Mouse (Mus musculus): ENCODE measurements around the gene Atg9a. TPM values are rescaled to one million over a fixed set of nuclear protein-coding genes. Genes with fewer than 3 reads are reported as not detected.

Gene Atg9a
- polyA plus RNA-seq, 1 experiment from 2014 or later = 24.1 TPM

GRCm38 (mm10) chr1:75138448-75138847 lies 53.5 kb downstream of the Atg9a start:
- no peak for ATAC-seq (ENCODE audit: insufficient number of reproducible peaks, insufficient read depth, low FRiP score, low TSS enrichment, low read depth)
- no peak overlapping the region for H3K9ac ChIP-seq (replicated peaks)
- no peaks in the 10 kb centered on the region for H3K27me3 ChIP-seq
- H3K4me2 ChIP-seq = no peak overlapping the region
- peaks cover 9% of the 10 kb centered on the region for H3K4me1 ChIP-seq (replicated peaks)
- WGBS = 90% methylated on average over 2 of the region's 2 CpGs
- no peak overlapping the region for H3K27ac ChIP-seq
- H3K9me3 ChIP-seq = no peaks in the 10 kb centered on the region
- peaks cover 50% of the 10 kb centered on the region for H3K36me3 ChIP-seq
- H3K4me3 ChIP-seq (replicated peaks) = no peak overlapping the region

DNA sequence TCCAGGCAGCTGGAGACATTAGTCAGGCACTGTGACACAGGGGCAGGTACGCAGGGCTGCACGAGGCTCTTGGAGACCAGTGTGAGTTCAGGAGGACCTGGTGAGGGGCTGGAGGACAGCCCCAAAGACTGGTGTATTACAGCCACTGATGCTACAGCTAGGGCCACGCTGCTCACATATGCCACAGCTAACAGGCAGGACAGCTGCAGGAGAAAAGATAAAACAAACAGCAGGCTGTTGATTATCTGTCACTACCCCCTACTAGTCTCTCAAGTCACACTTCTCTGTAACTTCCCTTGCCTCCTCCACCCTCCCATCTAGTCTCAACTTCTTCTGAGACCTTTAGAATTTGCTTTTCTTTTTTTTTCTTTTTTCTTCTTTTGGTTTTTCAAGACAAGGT lies 55.3 kb downstream of the Atg9a start:
- no peak for ATAC-seq (ENCODE audit: insufficient number of reproducible peaks, insufficient read depth, low FRiP score, low TSS enrichment, low read depth)
- WGBS = 52% methylated on average over 3 of the region's 3 CpGs
- no peak overlapping the region for H3K4me3 ChIP-seq (replicated peaks)
- H3K27ac ChIP-seq = no peak overlapping the region
- H3K4me1 ChIP-seq (replicated peaks) = peaks cover 9% of the 10 kb centered on the region
- H3K4me2 ChIP-seq = no peak overlapping the region; the same call in 1 of the 2 replicates
- H3K9ac ChIP-seq (replicated peaks) = no peak overlapping the region
- peaks cover 50% of the 10 kb centered on the region for H3K36me3 ChIP-seq
- H3K27me3 ChIP-seq = no peaks in the 10 kb centered on the region
- no peaks in the 10 kb centered on the region for H3K9me3 ChIP-seq

GRCm38 (mm10) chr1:75136293-75136692 lies 55.7 kb downstream of the Atg9a start:
- Histone ChIP-seq H3K36me3 (peaks cover 50% of the 10 kb centered on the region), H3K4me1 (replicated peaks) (peaks cover 9% of the 10 kb centered on the region), H3K4me3 (replicated peaks) (no peak overlapping the region), H3K27ac (no peak overlapping the region), H3K9ac (replicated peaks) (no peak overlapping the region), H3K9me3 (no peaks in the 10 kb centered on the region), H3K4me2 (no peak overlapping the region; the same call in 1 of the 2 replicates), H3K27me3 (no peaks in the 10 kb centered on the region)
- no peak for ATAC-seq (ENCODE audit: insufficient number of reproducible peaks, insufficient read depth, low FRiP score, low TSS enrichment, low read depth)
- 76% methylated on average over 6 of the region's 6 CpGs for WGBS

GRCm38 (mm10) chr1:75133421-75134207 lies 58.4 kb downstream of the Atg9a start, which contains the start of gene Slc23a3:
Slc23a3 (minus strand) TSS chr1:75133890.
- 69% methylated on average over 12 of the region's 12 CpGs for WGBS
- no peaks in the 10 kb centered on the region for H3K9me3 ChIP-seq
- ATAC-seq (ENCODE audit: insufficient number of reproducible peaks, insufficient read depth, low FRiP score, low TSS enrichment, low read depth) = no peak
- no peak within 1 kb of the TSS for H3K4me2 ChIP-seq
- no peak within 1 kb of the TSS for H3K4me3 ChIP-seq (replicated peaks)
- no peak within 1 kb of the TSS for H3K27ac ChIP-seq
- no peak within 1 kb of the TSS for H3K9ac ChIP-seq (replicated peaks)
- peaks cover 37% of the 10 kb centered on the region for H3K36me3 ChIP-seq
- peaks cover 4% of the 10 kb centered on the region; the same call in 1 of the 2 replicates for H3K27me3 ChIP-seq
- no peaks in the 10 kb centered on the region for H3K4me1 ChIP-seq (replicated peaks)

Small RNA genes lying within 50 kb of the gene (microRNA-seq; reads per million reads assigned to microRNA genes)
- gene Gm27943 = not detected

Other genes with a start within 250 kb of the Atg9a start
- 3.3 and 6.5 TPM in 2 replicates for gene Ihh, start 240.5 kb downstream of the Atg9a start, polyA plus RNA-seq (2016; fragmentation: Nextera tagmentation; extraction: Ambion mirVana)
- gene Nhej1, start 67.0 kb downstream of the Atg9a start, polyA plus RNA-seq (2016; fragmentation: Nextera tagmentation; extraction: Ambion mirVana) = 12.0 and 12.1 TPM in 2 replicates
- gene Slc23a3, start 58.3 kb downstream of the Atg9a start, polyA plus RNA-seq (2016; fragmentation: Nextera tagmentation; extraction: Ambion mirVana) = 0.10 TPM in 1 of 2 replicates, not detected in the other
- gene Cnppd1, start 49.5 kb downstream of the Atg9a start, polyA plus RNA-seq (2016; fragmentation: Nextera tagmentation; extraction: Ambion mirVana) = 40.4 and 41.1 TPM in 2 replicates
- 36.9 and 38.0 TPM in 2 replicates for gene Retreg2, start 49.4 kb downstream of the Atg9a start, polyA plus RNA-seq (2016; fragmentation: Nextera tagmentation; extraction: Ambion mirVana)
- 34.9 and 37.1 TPM in 2 replicates for gene Zfand2b, start 23.6 kb downstream of the Atg9a start, polyA plus RNA-seq (2016; fragmentation: Nextera tagmentation; extraction: Ambion mirVana)
- gene Abcb6, start 11.8 kb downstream of the Atg9a start, polyA plus RNA-seq (2016; fragmentation: Nextera tagmentation; extraction: Ambion mirVana) = 36.3 and 41.1 TPM in 2 replicates
- gene Ankzf1, start within 50 bp of the Atg9a start, polyA plus RNA-seq (2016; fragmentation: Nextera tagmentation; extraction: Ambion mirVana) = 26.6 and 27.8 TPM in 2 replicates
- 19.3 and 20.6 TPM in 2 replicates for gene Glb1l, start 18.6 kb upstream of the Atg9a start, polyA plus RNA-seq (2016; fragmentation: Nextera tagmentation; extraction: Ambion mirVana)
- gene Stk16, start 18.6 kb upstream of the Atg9a start, polyA plus RNA-seq (2016; fragmentation: Nextera tagmentation; extraction: Ambion mirVana) = 131 and 134 TPM in 2 replicates
- gene Tuba4a, start 27.7 kb upstream of the Atg9a start, polyA plus RNA-seq (2016; fragmentation: Nextera tagmentation; extraction: Ambion mirVana) = 14.5 and 15.8 TPM in 2 replicates
- not detected in 2 replicates for gene A630095N17Rik, start 39.9 kb upstream of the Atg9a start, polyA plus RNA-seq (2016; fragmentation: Nextera tagmentation; extraction: Ambion mirVana)
- 40.7 and 42.8 TPM in 2 replicates for gene Dnajb2, start 44.2 kb upstream of the Atg9a start, polyA plus RNA-seq (2016; fragmentation: Nextera tagmentation; extraction: Ambion mirVana)
- 0.20 and 0.35 TPM in 2 replicates for gene Ptprn, start 72.3 kb upstream of the Atg9a start, polyA plus RNA-seq (2016; fragmentation: Nextera tagmentation; extraction: Ambion mirVana)
- gene Resp18, start 86.2 kb upstream of the Atg9a start, polyA plus RNA-seq (2016; fragmentation: Nextera tagmentation; extraction: Ambion mirVana) = 0.83 TPM in 1 of 2 replicates, not detected in the other
- 111 TPM in 2 replicates for gene Dnpep, start 125.8 kb upstream of the Atg9a start, polyA plus RNA-seq (2016; fragmentation: Nextera tagmentation; extraction: Ambion mirVana)
- 23.5 and 25.3 TPM in 2 replicates for gene Des, start 168.1 kb upstream of the Atg9a start, polyA plus RNA-seq (2016; fragmentation: Nextera tagmentation; extraction: Ambion mirVana)
- gene Speg, start 183.1 kb upstream of the Atg9a start, polyA plus RNA-seq (2016; fragmentation: Nextera tagmentation; extraction: Ambion mirVana) = 30.4 and 30.7 TPM in 2 replicates
- gene Gmppa, start 243.7 kb upstream of the Atg9a start, polyA plus RNA-seq (2016; fragmentation: Nextera tagmentation; extraction: Ambion mirVana) = 49.1 and 61.0 TPM in 2 replicates

All from limb, embryonic 12.5 days (tissue).